Mouse (Mus musculus) ES-Bruce4 (cell line): ENCODE results near the gene Rabl6.

ENCODE experiments used
- CTCF ChIP-seq: IDR thresholded peaks from one replicate; pipeline ENCODE4 v1.8.1; 2011; ENCODE audit warnings: low read depth, low read length
- EP300 ChIP-seq: IDR thresholded peaks from 2 replicates; pipeline ENCODE4 v1.6.1; 2011; ENCODE audit warnings: low read depth, low read length; ENCODE audit not compliant: insufficient read depth
- POLR2A ChIP-seq: IDR thresholded peaks from one replicate; pipeline ENCODE4 v1.8.1; 2011; ENCODE audit warnings: low read length; ENCODE audit not compliant: insufficient read depth

GRCm38 (mm10) chr2:25545996-25546810, 62.1 kb downstream of the Rabl6 start:
- no peak for TF ChIP-seq POLR2A
- no peak for TF ChIP-seq CTCF
- no peak for TF ChIP-seq EP300
